Mouse (Mus musculus): ENCODE results near the gene Zer1. TPM values are rescaled to one million over a fixed set of nuclear protein-coding genes. Genes with fewer than 3 reads are reported as not detected.
A peak's percentile ranks its signal among the peaks of the same experiment; 100 is the strongest.

The Zer1 gene
- total RNA-seq, 2 experiments from 2014 or later: 160 to 173 TPM

DNA sequence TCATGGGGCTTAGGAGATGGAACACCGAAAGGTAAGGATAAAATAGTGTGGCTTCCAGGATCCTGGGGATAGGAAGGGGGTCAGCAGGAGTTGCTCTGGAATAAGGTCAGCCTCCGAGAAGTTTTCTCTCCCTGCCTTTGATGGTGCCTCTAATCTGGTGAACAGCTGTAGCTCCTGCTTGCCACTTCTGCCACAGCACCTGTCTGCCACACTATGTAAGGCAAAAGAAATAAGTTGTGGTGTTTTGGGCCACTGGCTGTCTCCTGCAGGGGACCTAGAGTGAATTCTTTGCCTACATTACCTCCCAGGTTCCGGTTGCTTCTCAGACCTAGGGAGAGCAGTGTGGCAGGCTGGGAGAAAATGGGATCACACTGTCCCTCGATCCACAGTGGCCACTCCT, 45.6 kb downstream of the Zer1 start:
- DNase-seq (ENCODE audit: low spot score in 2 of 2): no peak

GRCm38 (mm10) chr2:30078349-30078712, 46.1 kb downstream of the Zer1 start:
- no peak for DNase-seq (ENCODE audit: low spot score in 2 of 2)

GRCm38 (mm10) chr2:30077502-30078348, 46.7 kb downstream of the Zer1 start, which contains the start of gene Pkn3:
TSS of gene Pkn3 (plus strand) at chr2:30077684.
- DNase-seq (ENCODE audit: low spot score in 2 of 2): peak; percentile 75 to 80

GRCm38 (mm10) chr2:30076959-30077358, 47.4 kb downstream of the Zer1 start:
- no peak for DNase-seq (ENCODE audit: low spot score in 2 of 2)

DNA sequence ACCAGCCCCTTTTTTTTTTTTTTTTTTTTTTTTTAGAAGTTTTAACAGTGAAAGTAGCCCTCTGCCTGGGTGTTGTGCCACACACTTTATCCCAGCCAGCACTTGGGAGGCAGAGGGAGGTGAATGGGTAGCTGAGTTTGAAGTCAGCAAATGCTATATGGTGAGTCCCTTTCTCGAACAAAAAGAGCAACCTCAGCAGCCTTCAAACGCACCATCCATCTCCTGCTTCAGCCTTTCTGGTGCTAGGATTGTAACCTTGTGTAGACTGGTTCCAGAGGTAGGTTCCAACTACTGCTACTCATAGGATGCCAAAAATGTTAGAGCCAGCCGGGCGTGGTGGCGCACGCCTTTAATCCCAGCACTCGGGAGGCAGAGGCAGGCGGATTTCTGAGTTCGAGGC, 47.9 kb downstream of the Zer1 start:
- no peak for DNase-seq (ENCODE audit: low spot score in 2 of 2)

DNA sequence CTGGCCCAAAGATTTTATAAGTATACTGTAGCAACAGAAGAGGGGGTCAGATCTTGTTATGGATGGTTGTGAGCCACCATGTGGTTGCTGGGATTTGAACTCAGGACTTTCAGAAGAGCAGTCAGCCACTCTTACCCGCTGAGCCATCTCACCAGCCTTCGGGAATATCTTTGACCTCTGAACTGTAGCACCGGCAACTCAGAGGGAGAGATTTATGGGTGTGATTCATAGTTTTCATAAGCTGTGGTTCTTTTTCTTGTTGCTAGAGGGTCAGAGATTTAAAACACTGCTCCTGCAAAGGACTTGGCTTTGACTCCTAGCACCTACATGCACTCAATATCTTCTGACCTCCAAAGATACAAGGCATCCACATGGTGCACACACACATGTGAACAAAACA, 48.8 kb downstream of the Zer1 start:
- DNase-seq (ENCODE audit: low spot score in 2 of 2): no peak

DNA sequence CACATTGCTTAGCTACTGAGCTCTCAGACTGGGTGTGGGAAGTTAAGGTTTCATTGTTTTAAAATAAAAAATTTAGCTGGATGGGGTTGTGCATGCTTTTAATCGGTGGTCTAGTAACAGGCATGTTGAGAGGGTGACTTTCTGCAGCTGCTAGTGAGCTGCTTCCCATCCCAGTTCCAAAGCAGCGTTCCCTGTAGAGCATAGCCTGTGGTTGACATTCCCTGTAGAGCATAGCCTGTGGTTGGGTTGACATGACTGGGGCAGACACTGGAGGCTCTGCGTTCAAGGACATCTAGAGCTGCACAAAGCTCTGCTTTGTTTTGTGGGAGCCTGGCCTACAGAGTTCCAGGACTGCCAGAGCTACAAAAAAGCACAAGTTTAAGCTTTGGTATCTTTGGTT, 51.1 kb downstream of the Zer1 start:
- DNase-seq (ENCODE audit: low spot score in 2 of 2): no peak

DNA sequence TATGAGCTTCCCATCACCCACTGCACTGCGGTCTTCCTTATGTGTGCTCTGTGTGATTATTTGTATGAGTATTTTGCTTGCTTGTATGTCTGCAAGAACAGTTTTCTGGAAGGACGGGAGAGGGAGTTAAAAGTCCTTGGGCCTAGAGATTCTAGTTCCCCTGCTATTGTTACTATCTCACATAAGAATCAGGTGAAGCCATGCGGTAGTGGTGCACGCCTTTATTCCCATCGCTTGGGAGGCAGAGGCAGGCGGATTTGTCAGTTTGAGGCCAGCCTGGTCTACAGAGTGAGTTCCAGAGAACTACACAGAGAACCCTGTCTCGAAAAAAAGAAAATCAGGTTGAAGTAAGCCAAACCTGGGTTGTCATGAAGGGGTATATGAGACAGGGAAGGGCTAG, 51.5 kb downstream of the Zer1 start:
- no peak for DNase-seq (ENCODE audit: low spot score in 2 of 2)

DNA sequence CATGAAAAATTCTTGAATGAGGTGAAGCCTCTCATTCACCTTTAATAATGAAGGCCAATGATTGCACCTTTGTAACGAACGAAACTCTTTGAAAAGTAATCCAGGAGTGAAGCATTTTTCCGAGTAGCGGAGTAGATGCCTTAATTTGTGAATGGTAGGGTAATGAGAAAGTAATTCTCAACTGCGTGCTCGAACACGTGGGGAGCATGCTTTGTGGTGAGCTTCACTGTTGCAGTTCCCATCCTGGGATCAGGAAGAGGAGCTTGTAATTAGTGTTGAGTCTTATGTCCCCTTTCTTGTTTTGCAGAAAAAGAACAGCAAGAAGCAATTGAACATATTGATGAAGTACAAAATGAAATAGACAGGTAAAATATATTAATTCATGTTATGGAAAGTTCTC, 56.4 kb downstream of the Zer1 start:
- DNase-seq (ENCODE audit: low spot score in 2 of 2): no peak

- peak; percentile 34 to 56 for DNase-seq (ENCODE audit: low spot score in 2 of 2)
Measured at GRCm38 (mm10) chr2:30067031-30067888, 57.1 kb downstream of the Zer1 start.

DNA sequence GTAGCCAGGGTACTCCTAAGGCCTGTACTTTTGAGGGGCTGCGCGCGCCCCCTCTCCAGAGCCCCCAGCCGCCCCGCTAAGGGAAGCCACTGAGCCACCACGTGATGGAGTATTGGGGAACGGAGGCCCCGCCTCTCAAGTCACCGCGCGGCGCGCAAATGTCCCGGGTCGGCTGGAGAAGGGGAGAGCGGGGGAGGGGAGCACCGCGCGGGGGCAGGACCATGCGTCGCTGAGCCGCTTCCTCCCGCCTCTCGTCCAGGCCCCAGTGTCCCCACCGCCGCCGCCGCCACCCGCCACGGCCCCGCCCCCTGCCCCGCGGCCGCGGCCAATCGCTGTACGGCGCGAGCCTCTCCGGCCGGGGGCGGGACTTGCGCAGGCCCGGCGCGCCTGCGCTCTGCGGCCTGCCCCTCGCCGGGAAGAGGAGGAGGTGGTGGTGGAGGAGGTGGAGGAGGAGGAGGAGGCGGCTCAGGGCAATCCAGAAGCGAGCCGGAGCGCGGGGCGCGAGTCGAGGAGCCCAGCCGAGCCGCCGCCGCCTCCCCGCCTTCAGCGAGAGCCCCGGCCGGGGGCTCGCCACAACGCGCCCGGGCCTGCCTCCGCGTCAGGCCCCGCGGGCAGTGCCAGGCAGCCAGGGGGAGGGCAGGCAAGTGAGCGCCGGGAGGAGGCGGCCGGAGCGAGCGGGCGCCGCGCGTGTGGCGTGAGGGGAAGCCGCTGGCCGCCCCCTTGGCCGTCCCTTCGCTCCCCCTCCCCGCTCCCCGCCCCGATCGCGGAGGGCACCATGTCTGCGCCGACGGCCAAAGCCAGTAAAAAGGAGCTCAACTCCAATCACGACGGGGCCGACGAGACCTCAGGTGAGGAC, 58.1 kb downstream of the Zer1 start:
- DNase-seq (ENCODE audit: low spot score in 2 of 2): peak; percentile 87 to 93

GRCm38 (mm10) chr2:30064298-30064697, 60.1 kb downstream of the Zer1 start:
- no peak for DNase-seq (ENCODE audit: low spot score in 2 of 2)

- DNase-seq (ENCODE audit: low spot score in 2 of 2): no peak
Measured at GRCm38 (mm10) chr2:30063791-30064190, 60.6 kb downstream of the Zer1 start.

DNA sequence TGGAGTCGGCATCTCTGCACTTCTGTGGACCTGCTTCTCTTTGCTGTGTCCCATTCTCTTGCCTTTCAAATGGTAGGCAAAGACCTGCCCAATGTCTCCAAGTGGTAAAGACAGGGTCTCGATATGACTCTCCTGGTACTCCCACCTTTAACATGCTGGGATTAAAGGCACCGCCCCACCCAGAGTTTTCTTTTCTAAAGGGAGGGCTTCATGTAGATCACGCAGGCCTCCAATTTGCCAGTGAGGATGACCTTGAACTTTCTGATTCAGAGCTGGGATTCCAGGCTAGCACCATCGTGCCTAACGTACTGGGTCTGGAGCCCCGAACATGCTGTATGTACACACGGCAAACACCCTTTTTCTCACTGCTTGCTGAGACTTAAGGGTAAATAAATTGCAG, 61.1 kb downstream of the Zer1 start:
- no peak for DNase-seq (ENCODE audit: low spot score in 2 of 2)

DNA sequence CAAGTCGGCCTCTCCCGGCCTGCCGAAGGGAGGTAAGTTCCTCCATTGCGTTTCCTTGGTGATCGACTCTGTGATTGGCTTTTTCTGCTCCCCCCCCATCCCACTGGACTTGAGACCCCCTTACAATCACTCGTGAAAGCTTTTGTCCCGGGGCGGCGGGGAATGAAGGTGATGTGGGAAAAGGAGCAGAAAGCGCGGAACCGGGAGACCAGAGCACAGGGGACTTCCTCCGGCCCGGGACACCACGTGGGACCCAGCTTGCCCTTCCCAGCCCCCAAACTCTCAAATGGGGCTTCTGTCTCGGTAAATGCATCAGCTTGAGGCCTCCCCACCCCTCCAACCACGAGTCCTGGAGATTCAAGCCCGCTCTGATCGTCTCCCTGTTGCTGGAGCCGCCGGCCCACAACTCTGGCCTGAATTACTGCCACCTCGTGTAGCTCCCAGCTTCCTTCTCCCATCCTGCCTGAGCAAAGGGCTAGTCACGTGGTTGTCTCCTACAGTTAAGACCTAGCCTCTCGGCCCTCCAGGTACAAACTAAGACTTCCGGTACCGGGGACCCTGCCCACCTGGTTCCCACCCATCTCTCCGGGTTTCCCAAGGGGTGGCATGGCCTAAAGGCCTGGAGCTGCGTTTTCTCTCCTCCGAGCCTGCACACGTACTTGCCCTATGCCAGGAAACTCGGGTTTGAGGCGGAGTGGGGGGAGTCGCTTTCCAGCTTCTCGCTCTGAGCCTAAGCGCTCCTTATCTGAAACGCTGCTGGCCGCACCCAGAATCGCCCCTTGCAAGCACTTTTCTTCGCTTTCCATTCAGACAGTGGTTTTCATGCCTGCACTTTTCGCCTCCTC, 61.9 kb downstream of the Zer1 start:
- peak; percentile 34 to 40 for DNase-seq (ENCODE audit: low spot score in 2 of 2)

DNA sequence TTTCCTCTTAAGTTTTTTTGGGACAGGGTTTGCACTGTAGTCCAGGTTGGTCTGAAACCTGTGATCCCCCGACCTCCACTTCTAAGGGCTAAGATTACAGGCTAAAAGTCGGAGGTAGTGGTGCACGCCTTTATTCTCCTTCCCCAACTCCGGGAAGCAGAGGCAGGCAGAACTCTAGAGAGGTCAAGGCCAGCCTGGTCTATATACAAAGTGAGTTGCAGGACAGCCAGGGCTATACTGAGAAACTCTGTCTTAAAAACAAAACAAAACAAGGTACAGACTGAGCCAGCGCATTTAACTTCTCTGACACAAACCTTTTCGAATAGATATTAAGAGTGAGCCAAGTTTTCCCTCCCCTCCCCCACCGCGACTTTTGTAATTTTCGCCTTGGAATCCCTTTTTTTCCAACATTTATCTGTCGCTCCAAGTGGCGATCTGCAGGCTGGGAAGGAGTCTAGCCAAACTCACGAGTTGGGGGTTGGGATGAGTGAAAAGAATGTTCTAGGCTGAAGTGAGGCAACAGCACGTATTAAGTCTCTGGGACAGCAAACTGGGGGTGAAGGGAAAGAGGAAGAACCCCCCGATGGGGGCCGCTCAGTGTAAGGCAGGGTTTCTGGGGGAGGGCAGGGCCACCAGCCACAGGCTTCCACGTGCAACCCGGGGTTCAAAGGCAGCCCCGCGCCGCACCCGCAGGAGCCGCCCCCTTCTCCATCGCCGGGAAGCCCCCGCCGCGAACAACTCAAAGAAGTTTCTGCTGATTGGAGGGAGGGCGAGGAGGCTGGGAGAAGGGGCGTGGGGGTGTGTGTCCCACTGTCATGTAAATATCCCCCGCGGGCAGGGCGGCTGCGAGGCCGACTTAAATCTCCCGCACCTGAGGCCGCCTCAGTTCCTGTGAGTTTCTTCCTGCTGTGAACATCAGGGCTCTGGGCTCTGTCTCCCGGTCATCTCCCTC, 62.9 kb downstream of the Zer1 start:
- DNase-seq (ENCODE audit: low spot score in 2 of 2): no peak

- no peak for DNase-seq (ENCODE audit: low spot score in 2 of 2)
Measured at GRCm38 (mm10) chr2:30058418-30058817, 66.0 kb downstream of the Zer1 start.

DNA sequence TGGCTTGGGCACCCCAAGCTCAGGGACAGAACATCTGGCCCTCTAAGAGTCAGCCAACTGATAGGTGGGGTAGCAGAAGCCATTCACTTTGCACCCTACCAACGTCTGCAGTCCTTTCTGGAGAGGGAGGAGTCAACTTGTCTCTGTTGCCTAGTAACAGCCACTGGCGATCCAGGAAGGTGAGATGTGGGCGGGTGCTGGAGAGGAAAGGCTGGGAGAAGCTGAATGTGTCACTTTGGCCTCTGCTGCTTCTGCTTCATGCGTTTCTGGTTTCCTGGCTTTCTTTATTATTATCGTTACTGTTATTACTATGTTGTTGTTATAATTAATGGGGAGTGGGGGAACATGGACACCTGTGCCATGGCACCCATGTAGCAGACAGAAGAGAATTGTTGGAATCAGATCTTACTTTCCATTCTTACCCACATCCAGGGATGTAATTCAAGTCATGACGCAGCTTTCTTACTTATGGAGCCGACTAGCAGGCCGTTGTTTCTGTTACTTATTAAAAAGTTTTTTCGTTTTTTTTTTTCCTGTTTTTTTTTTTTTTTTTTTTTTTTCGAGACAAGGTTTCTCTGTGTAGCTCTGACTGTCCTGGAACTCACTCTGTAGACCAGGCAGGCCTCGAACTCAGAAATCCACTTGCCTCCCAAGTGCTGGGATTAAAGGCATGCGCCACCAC, 67.0 kb downstream of the Zer1 start, which contains the start of gene Set:
TSS of gene Set (plus strand) at position 156 of the 682 bp plus-strand sequence.
- no peak for DNase-seq (ENCODE audit: low spot score in 2 of 2)

GRCm38 (mm10) chr2:30056736-30057135, 67.6 kb downstream of the Zer1 start:
- DNase-seq (ENCODE audit: low spot score in 2 of 2): no peak

Data from layer of hippocampus, postnatal 14 days (tissue).